Mouse (Mus musculus): Measurements from ENCODE around the gene Trp53rkb. TPM values are rescaled to one million over a fixed set of nuclear protein-coding genes. Genes with fewer than 3 reads are reported as not detected.

Gene Trp53rkb
- polyA plus RNA-seq, 2 experiments = 2.4 to 3.3 TPM

GRCm38 (mm10) chr2:166828306-166828705 lies 36.0 kb downstream of the Trp53rkb start:
- H3K4me2 ChIP-seq (ENCODE audit: low read depth) = no peak overlapping the region
- H3K4me1 ChIP-seq (replicated peaks; ENCODE audit: control insufficient read depth in 2 of 2, insufficient read depth in 2 of 2, low read length in 1 of 2) = no peaks in the 10 kb centered on the region
- 84% methylated on average over 12 of the region's 12 CpGs for WGBS (ENCODE audit: insufficient replicate concordance)
- H3K27me3 ChIP-seq (ENCODE audit: control insufficient read depth, insufficient read depth, low read length) = no peaks in the 10 kb centered on the region
- ATAC-seq (ENCODE audit: insufficient read depth) (no peak), DNase-seq (ENCODE audit: low read depth in 3 of 3, low spot score in 3 of 3) (no peak)
- TF ChIP-seq CTCF (IDR thresholded peaks at IDR 0.05; ENCODE audit: low read depth) (no peak), EP300 (IDR thresholded peaks at IDR 0.05; ENCODE audit: low read depth) (no peak)
- H3K9me3 ChIP-seq (ENCODE audit: control insufficient read depth, low read length) = no peaks in the 10 kb centered on the region
- no peak overlapping the region for H3K9ac ChIP-seq (replicated peaks)
- no peaks in the 10 kb centered on the region; the same call in none of the 2 replicates for H3K36me3 ChIP-seq (replicated peaks; ENCODE audit: control insufficient read depth, insufficient read depth, low read depth)
- H3K27ac ChIP-seq = no peak overlapping the region
- no peak overlapping the region for H3K4me3 ChIP-seq (ENCODE audit: insufficient read depth in 1 of 2, low read depth in 2 of 2, low read length in 2 of 2)

DNA sequence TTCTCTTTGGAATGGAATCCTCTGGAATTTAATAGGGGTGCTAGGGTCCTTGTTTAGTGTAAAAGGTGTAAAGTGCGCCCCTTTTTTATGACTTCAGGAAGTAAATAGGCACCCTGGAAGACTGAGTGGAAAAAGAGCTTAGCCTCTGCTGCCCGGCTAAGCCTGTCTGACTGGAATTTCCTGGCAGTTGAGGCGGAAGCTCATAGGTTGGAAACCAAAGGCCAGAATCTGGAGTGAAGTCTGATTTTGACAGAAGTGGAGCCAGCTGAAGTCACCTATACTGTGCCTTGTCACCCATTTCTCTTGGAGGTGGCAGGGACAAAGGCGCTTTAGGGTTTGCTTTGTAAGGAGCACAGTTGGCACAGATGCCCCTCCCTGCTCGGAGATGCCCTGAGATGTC lies 38.0 kb downstream of the Trp53rkb start:
- Histone ChIP-seq H3K4me3 (ENCODE audit: insufficient read depth in 1 of 2, low read depth in 2 of 2, low read length in 2 of 2) (no peak overlapping the region), H3K4me1 (replicated peaks; ENCODE audit: control insufficient read depth in 2 of 2, insufficient read depth in 2 of 2, low read length in 1 of 2) (no peaks in the 10 kb centered on the region), H3K36me3 (replicated peaks; ENCODE audit: control insufficient read depth, insufficient read depth, low read depth) (no peaks in the 10 kb centered on the region; the same call in none of the 2 replicates), H3K27me3 (ENCODE audit: control insufficient read depth, insufficient read depth, low read length) (no peaks in the 10 kb centered on the region), H3K9ac (replicated peaks) (no peak overlapping the region), H3K9me3 (ENCODE audit: control insufficient read depth, low read length) (no peaks in the 10 kb centered on the region), H3K27ac (no peak overlapping the region), H3K4me2 (ENCODE audit: low read depth) (no peak overlapping the region)
- ATAC-seq (ENCODE audit: insufficient read depth) (no peak), DNase-seq (ENCODE audit: low read depth in 3 of 3, low spot score in 3 of 3) (no peak)
- TF ChIP-seq CTCF (IDR thresholded peaks at IDR 0.05; ENCODE audit: low read depth) (no peak), EP300 (IDR thresholded peaks at IDR 0.05; ENCODE audit: low read depth) (no peak)
- WGBS (ENCODE audit: insufficient replicate concordance) = 83% methylated on average over 5 of the region's 5 CpGs

DNA sequence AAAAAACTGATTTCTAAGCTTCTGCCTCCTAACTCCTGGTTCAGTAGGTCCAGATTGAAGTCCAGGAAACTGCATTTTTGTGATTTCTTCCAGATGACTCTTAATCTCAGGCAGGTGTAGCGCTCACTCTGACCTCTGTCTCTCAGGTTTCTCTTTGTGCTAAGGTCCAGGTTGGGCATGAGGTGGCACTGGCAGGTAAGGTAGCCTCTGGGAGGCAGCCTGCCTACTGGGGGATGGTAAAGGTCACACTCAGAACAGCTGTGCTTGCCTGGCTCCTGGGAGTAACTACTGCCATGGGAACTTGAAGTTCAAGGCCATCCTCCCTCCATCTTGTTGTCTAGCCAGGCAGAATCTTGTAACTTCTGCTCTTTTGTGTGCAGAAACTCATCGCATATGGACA lies 41.8 kb downstream of the Trp53rkb start:
- Histone ChIP-seq H3K27me3 (ENCODE audit: control insufficient read depth, insufficient read depth, low read length) (no peaks in the 10 kb centered on the region), H3K36me3 (replicated peaks; ENCODE audit: control insufficient read depth, insufficient read depth, low read depth) (peaks cover 10% of the 10 kb centered on the region), H3K9ac (replicated peaks) (no peak overlapping the region), H3K4me3 (ENCODE audit: insufficient read depth in 1 of 2, low read depth in 2 of 2, low read length in 2 of 2) (no peak overlapping the region), H3K27ac (no peak overlapping the region), H3K9me3 (ENCODE audit: control insufficient read depth, low read length) (no peaks in the 10 kb centered on the region), H3K4me2 (ENCODE audit: low read depth) (no peak overlapping the region), H3K4me1 (replicated peaks; ENCODE audit: control insufficient read depth in 2 of 2, insufficient read depth in 2 of 2, low read length in 1 of 2) (no peaks in the 10 kb centered on the region)
- TF ChIP-seq CTCF (IDR thresholded peaks at IDR 0.05; ENCODE audit: low read depth) = no peak
- ATAC-seq (ENCODE audit: insufficient read depth) (no peak), DNase-seq (ENCODE audit: low read depth in 3 of 3, low spot score in 3 of 3) (no peak)
- WGBS (ENCODE audit: insufficient replicate concordance) = 87% methylated on average over 2 of the region's 2 CpGs

DNA sequence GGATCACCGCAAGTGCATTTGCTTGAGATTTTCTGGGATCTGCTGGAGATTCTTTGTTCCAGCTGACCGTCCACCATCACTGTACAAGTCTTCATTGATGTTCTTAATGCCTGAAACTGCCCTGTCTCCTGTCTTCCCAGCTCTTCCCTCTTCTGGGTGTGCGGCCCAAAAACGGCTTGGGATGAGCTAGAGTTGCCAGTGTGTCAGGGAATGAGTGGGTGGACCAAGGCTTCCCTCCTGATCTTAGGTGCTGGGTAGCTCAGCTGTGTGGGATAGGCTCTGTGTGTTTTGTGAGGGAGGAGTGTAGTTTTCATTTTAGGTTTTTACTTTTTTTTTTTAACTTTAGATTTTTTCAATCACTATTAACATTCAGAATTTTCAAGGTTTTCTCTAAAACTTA lies 42.5 kb downstream of the Trp53rkb start:
- no peaks in the 10 kb centered on the region for H3K27me3 ChIP-seq (ENCODE audit: control insufficient read depth, insufficient read depth, low read length)
- no peaks in the 10 kb centered on the region for H3K4me1 ChIP-seq (replicated peaks; ENCODE audit: control insufficient read depth in 2 of 2, insufficient read depth in 2 of 2, low read length in 1 of 2)
- no peak overlapping the region for H3K4me3 ChIP-seq (ENCODE audit: insufficient read depth in 1 of 2, low read depth in 2 of 2, low read length in 2 of 2)
- no peak overlapping the region for H3K9ac ChIP-seq (replicated peaks)
- no peak overlapping the region for H3K27ac ChIP-seq
- no peak for DNase-seq (ENCODE audit: low read depth in 3 of 3, low spot score in 3 of 3)
- TF ChIP-seq CTCF (IDR thresholded peaks at IDR 0.05; ENCODE audit: low read depth) = no peak
- TF ChIP-seq EP300 (IDR thresholded peaks at IDR 0.05; ENCODE audit: low read depth) = no peak
- ATAC-seq (ENCODE audit: insufficient read depth) = no peak
- no peaks in the 10 kb centered on the region for H3K9me3 ChIP-seq (ENCODE audit: control insufficient read depth, low read length)
- WGBS (ENCODE audit: insufficient replicate concordance) = 91% methylated on average over 4 of the region's 4 CpGs
- peaks cover 10% of the 10 kb centered on the region for H3K36me3 ChIP-seq (replicated peaks; ENCODE audit: control insufficient read depth, insufficient read depth, low read depth)
- no peak overlapping the region for H3K4me2 ChIP-seq (ENCODE audit: low read depth)

GRCm38 (mm10) chr2:166835581-166835980 lies 43.2 kb downstream of the Trp53rkb start:
- peaks cover 10% of the 10 kb centered on the region for H3K36me3 ChIP-seq (replicated peaks; ENCODE audit: control insufficient read depth, insufficient read depth, low read depth)
- no peak for ATAC-seq (ENCODE audit: insufficient read depth)
- no peaks in the 10 kb centered on the region for H3K27me3 ChIP-seq (ENCODE audit: control insufficient read depth, insufficient read depth, low read length)
- no peak for DNase-seq (ENCODE audit: low read depth in 3 of 3, low spot score in 3 of 3)
- H3K27ac ChIP-seq = no peak overlapping the region
- no peak overlapping the region for H3K4me2 ChIP-seq (ENCODE audit: low read depth)
- H3K4me1 ChIP-seq (replicated peaks; ENCODE audit: control insufficient read depth in 2 of 2, insufficient read depth in 2 of 2, low read length in 1 of 2) = no peaks in the 10 kb centered on the region
- TF ChIP-seq EP300 (IDR thresholded peaks at IDR 0.05; ENCODE audit: low read depth) (no peak), CTCF (IDR thresholded peaks at IDR 0.05; ENCODE audit: low read depth) (no peak)
- 50% methylated on average over 5 of the region's 5 CpGs for WGBS (ENCODE audit: insufficient replicate concordance)
- H3K9me3 ChIP-seq (ENCODE audit: control insufficient read depth, low read length) = no peaks in the 10 kb centered on the region
- no peak overlapping the region for H3K9ac ChIP-seq (replicated peaks)
- no peak overlapping the region for H3K4me3 ChIP-seq (ENCODE audit: insufficient read depth in 1 of 2, low read depth in 2 of 2, low read length in 2 of 2)
